Mouse (Mus musculus) MEL (cell line): ENCODE measurements around the gene Zfp607b. TPM values are rescaled to one million over a fixed set of nuclear protein-coding genes. Genes with fewer than 3 reads are reported as not detected.

Source experiments
- DNase-seq: peaks from one replicate; pipeline ENCODE4 v3.0.0; 2011; ENCODE audit warnings: low read depth, low spot score
- H3K27ac ChIP-seq: 2 replicates; pipeline ENCODE4 v1.5.1; 2012; ENCODE audit warnings: low read depth, mild to moderate bottlenecking, control low read depth, low read length, moderate library complexity; ENCODE audit not compliant: control insufficient read depth
- H3K27me3 ChIP-seq, 2 experiments: fragments of 150-350 bp in 1 of 2; sonication (generic) in 1 of 2; 2 replicates each; pipeline ENCODE4 v1.6.1; 2012; ENCODE audit warnings: low read length in 2 of 2, mild to moderate bottlenecking in 2 of 2, improper control_type of control experiment in 1 of 2, moderate library complexity in 1 of 2; ENCODE audit not compliant: insufficient read depth in 2 of 2, control insufficient read depth in 1 of 2
- H3K36me3 ChIP-seq, 2 experiments: 2 replicates each; pipeline ENCODE4 v1.6.1; 2012 to 2014; ENCODE audit warnings: low read length in 2 of 2, improper control_type of control experiment in 1 of 2, inconsistent platforms in 1 of 2, mild to moderate bottlenecking in 1 of 2; ENCODE audit not compliant: insufficient read depth in 2 of 2, control insufficient read depth in 1 of 2
- H3K4me1 ChIP-seq, 2 experiments: fragments of 150-350 bp in 1 of 2; sonication (generic) in 1 of 2; 2 replicates each; pipeline ENCODE4 v1.6.1; 2012; ENCODE audit warnings: low read length in 2 of 2, improper control_type of control experiment in 1 of 2, mild to moderate bottlenecking in 1 of 2; ENCODE audit not compliant: insufficient read depth in 2 of 2, control insufficient read depth in 1 of 2
- H3K4me3 ChIP-seq, 2 experiments: fragments of 150-350 bp in 1 of 2; sonication (generic) in 1 of 2; 2 replicates each; pipeline ENCODE4 v1.5.1; 2012; ENCODE audit warnings: low read depth in 2 of 2, low read length in 2 of 2, mild to moderate bottlenecking in 2 of 2, moderate library complexity in 2 of 2, control low read depth in 1 of 2, improper control_type of control experiment in 1 of 2; ENCODE audit not compliant: control insufficient read depth in 1 of 2, insufficient read depth in 1 of 2
- H3K79me2 ChIP-seq: 2 replicates; pipeline ENCODE4 v1.6.1; 2012; ENCODE audit warnings: mild to moderate bottlenecking, low read length, moderate library complexity; ENCODE audit not compliant: control insufficient read depth, poor library complexity, insufficient read depth
- H3K9ac ChIP-seq: 2 replicates; pipeline ENCODE4 v1.6.1; 2012; ENCODE audit warnings: low read depth, mild to moderate bottlenecking, control low read depth, low read length, moderate library complexity; ENCODE audit not compliant: control insufficient read depth, poor library complexity, severe bottlenecking
- H3K9me3 ChIP-seq: fragments of 150-350 bp; sonication (generic); replicated peaks from 2 replicates; pipeline ENCODE4 v1.6.1; 2012; ENCODE audit warnings: mild to moderate bottlenecking, low read length, improper control_type of control experiment, moderate library complexity; ENCODE audit not compliant: insufficient read depth
- BHLHE40 ChIP-seq: IDR thresholded peaks from 2 replicates; pipeline ENCODE4 v1.6.1; 2012; ENCODE audit warnings: low read depth, mild to moderate bottlenecking, inconsistent platforms, low read length, improper control_type of control experiment, borderline replicate concordance
- CHD1 ChIP-seq: IDR thresholded peaks from 2 replicates; pipeline ENCODE4 v1.6.1; 2012; ENCODE audit warnings: low read depth, mild to moderate bottlenecking, inconsistent platforms, low read length, improper control_type of control experiment
- CHD2 ChIP-seq: IDR thresholded peaks from 2 replicates; pipeline ENCODE4 v1.6.1; 2011; ENCODE audit warnings: low read length, improper control_type of control experiment
- E2F4 ChIP-seq: IDR thresholded peaks from 2 replicates; pipeline ENCODE4 v1.6.1; 2011; ENCODE audit warnings: low read depth, low read length, improper control_type of control experiment, borderline replicate concordance
- GATA1 ChIP-seq: IDR thresholded peaks from 2 replicates; pipeline ENCODE4 v1.6.1; 2011; ENCODE audit warnings: low read depth, low read length, improper control_type of control experiment
- JUND ChIP-seq: IDR thresholded peaks from 2 replicates; pipeline ENCODE4 v1.6.1; 2011; ENCODE audit warnings: low read depth, mild to moderate bottlenecking, improper control_type of control experiment, low read length
- KAT2A ChIP-seq: conservative IDR thresholded peaks from 2 replicates; pipeline ENCODE4 v1.6.1; 2012; ENCODE audit warnings: low read depth, low read length, improper control_type of control experiment, inconsistent platforms
- MAFK ChIP-seq: IDR thresholded peaks from 2 replicates; pipeline ENCODE4 v1.6.1; 2011; ENCODE audit warnings: low read depth, mild to moderate bottlenecking, low read length, improper control_type of control experiment, borderline replicate concordance
- MEF2A ChIP-seq: IDR thresholded peaks from 2 replicates; pipeline ENCODE4 v1.6.1; 2014; ENCODE audit warnings: low read depth, mild to moderate bottlenecking, inconsistent platforms, low read length, improper control_type of control experiment; ENCODE audit not compliant: poor library complexity, insufficient replicate concordance, severe bottlenecking; ENCODE audit errors: extremely low read depth
- MXI1 ChIP-seq: IDR thresholded peaks from 2 replicates; pipeline ENCODE4 v1.6.1; 2011; ENCODE audit warnings: mild to moderate bottlenecking, low read depth, low read length, improper control_type of control experiment
- MYB ChIP-seq: IDR thresholded peaks from 2 replicates; pipeline ENCODE4 v1.6.1; 2011; ENCODE audit warnings: mild to moderate bottlenecking, low read depth, low read length, improper control_type of control experiment
- POLR2A ChIP-seq, 2 experiments: IDR thresholded peaks; 2 replicates each; pipeline ENCODE4 v1.6.1; 2011 to 2012; ENCODE audit warnings: low read length in 2 of 2, mild to moderate bottlenecking in 2 of 2, control low read depth in 1 of 2, improper control_type of control experiment in 1 of 2, low read depth in 1 of 2, moderate library complexity in 1 of 2; ENCODE audit not compliant: control insufficient read depth in 1 of 2, insufficient read depth in 1 of 2, poor library complexity in 1 of 2
- POLR2AphosphoS2 ChIP-seq: IDR thresholded peaks from 2 replicates; pipeline ENCODE4 v1.6.1; 2011; ENCODE audit warnings: low read length, improper control_type of control experiment
- POLR2AphosphoS5 ChIP-seq: IDR thresholded peaks from 2 replicates; pipeline ENCODE4 v1.6.1; 2012; ENCODE audit warnings: low read depth, borderline replicate concordance, mild to moderate bottlenecking, inconsistent platforms, low read length, moderate library complexity, mixed read lengths
- RCOR1 ChIP-seq: IDR thresholded peaks from 2 replicates; pipeline ENCODE4 v1.6.1; 2012; ENCODE audit warnings: low read depth, mild to moderate bottlenecking, inconsistent platforms, low read length, improper control_type of control experiment
- SMC3 ChIP-seq: IDR thresholded peaks from 2 replicates; pipeline ENCODE4 v1.6.1; 2011; ENCODE audit warnings: low read depth, low read length, improper control_type of control experiment
- TCF12 ChIP-seq: IDR thresholded peaks from 2 replicates; pipeline ENCODE4 v1.6.1; 2014; ENCODE audit warnings: low read depth, mild to moderate bottlenecking, inconsistent platforms, low read length, improper control_type of control experiment, moderate library complexity
- ZKSCAN1 ChIP-seq: IDR thresholded peaks from 2 replicates; pipeline ENCODE4 v1.6.1; 2012; ENCODE audit warnings: low read depth, mild to moderate bottlenecking, inconsistent platforms, low read length, improper control_type of control experiment, moderate library complexity
- ZMIZ1 ChIP-seq: IDR thresholded peaks from 2 replicates; pipeline ENCODE4 v1.6.1; 2012; ENCODE audit warnings: low read depth, mild to moderate bottlenecking, inconsistent platforms, low read length, improper control_type of control experiment, moderate library complexity
- polyA plus RNA-seq, 2 experiments: library from polyadenylated mRNA; stranded (reverse) in 1 of 2; unstranded in 1 of 2; fragments of >175 nt in 1 of 2; fragments of >200 nt in 1 of 2; gene quantifications; 2 replicates each; pipeline versions ENCODE4 v1.2.1 to v1.2.4; 2012; ENCODE audit warnings: low replicate concordance in 2 of 2, low read depth in 1 of 2; ENCODE audit not compliant: insufficient read length in 2 of 2, insufficient read depth in 1 of 2, missing spikeins in 1 of 2
- total RNA-seq: library from RNA; depleted of rRNA; stranded (reverse); fragments of 300-350 nt; gene quantifications from 2 replicates; pipeline ENCODE4 v1.2.3, GENCODE M21; 2012

Zfp607b gene
- total and polyA plus RNA-seq, 3 experiments = 1.6 to 2.3 TPM; not detected in 1

DNA sequence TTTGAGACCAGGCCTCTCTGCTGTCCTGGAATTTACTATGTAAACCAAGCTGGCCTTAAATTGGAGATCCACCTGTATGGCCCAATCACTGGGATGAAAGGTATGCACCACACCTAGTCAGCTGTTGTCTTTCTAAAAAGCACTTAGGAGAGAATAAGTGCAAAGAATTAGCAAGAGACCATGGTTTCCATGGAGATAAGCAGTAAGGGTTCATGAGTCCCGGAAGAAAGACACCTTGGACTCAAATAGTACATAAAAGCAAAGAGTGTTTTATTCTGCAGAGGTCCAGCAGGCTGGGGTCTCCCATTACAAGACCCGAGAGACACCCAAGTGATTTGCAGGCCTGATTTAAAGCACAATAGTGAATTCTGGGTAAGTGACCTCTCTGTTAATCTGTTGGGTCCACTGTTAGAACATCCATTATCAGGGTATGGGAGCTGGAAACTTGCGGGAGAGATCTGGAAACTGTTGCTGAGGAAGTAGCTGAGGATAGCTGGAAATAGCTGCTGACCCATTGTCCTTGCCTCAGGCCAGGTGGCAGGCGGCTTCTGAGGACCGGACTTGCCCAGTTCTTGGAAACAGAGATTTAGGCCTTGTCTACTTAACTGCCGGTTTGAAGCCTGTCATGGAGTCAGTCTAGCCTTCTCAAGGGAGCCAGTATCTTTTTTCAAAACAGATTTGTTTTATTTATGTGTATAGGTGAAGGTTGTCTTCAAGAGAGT, 41.7 kb upstream of the Zfp607b start:
- H3K79me2 ChIP-seq = no peaks in the 10 kb centered on the region
- H3K4me3 ChIP-seq = no peak overlapping the region
- TF ChIP-seq SMC3 = no peak
- no peak for TF ChIP-seq JUND
- no peak for TF ChIP-seq MEF2A
- TF ChIP-seq MYB = no peak
- TF ChIP-seq CHD1 = no peak
- TF ChIP-seq BHLHE40 = no peak
- no peak for TF ChIP-seq ZMIZ1
- no peak for TF ChIP-seq POLR2AphosphoS2
- TF ChIP-seq POLR2AphosphoS5 = no peak
- TF ChIP-seq RCOR1 = no peak
- no peak for TF ChIP-seq ZKSCAN1
- TF ChIP-seq KAT2A = no peak
- no peak for TF ChIP-seq TCF12
- no peak for TF ChIP-seq GATA1
- no peak for DNase-seq
- no peaks in the 10 kb centered on the region for H3K27me3 ChIP-seq
- H3K36me3 ChIP-seq = no peaks in the 10 kb centered on the region
- no peak overlapping the region for H3K9ac ChIP-seq
- H3K9me3 ChIP-seq = no peaks in the 10 kb centered on the region
- H3K4me1 ChIP-seq = peaks cover 0 to 6% of the 10 kb centered on the region in 2 experiments; a peak in 1 of 4 replicates
- H3K27ac ChIP-seq = no peak overlapping the region

DNA sequence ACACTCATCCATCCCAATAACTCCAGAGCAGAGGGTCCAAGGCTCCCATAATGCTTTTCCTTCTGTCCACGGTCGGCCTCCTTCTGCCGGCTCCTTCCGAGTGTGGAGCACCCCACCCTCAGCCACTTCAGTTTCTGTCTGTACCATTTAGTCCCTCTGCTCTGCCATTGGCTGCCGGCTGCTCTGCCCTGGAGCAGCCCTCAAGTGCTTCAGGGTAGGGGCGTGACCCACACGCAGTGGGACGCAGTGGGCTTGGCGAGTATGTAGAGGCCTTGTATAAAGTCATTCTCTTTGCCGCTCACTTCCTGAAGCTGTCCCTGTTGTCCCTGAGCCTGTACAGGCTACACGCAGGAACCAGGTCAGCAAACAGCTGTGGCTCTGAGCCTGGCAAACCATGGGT, 39.4 kb upstream of the Zfp607b start:
- Histone ChIP-seq H3K27me3 (no peaks in the 10 kb centered on the region), H3K27ac (no peak overlapping the region), H3K36me3 (no peaks in the 10 kb centered on the region), H3K4me1 (peaks cover 0 to 6% of the 10 kb centered on the region in 2 experiments; a peak in 1 of 4 replicates), H3K4me3 (no peak overlapping the region), H3K9ac (no peak overlapping the region), H3K79me2 (no peaks in the 10 kb centered on the region), H3K9me3 (no peaks in the 10 kb centered on the region)
- no peak for TF ChIP-seq E2F4
- no peak for TF ChIP-seq POLR2A (IDR thresholded peaks at IDR 0.05; ENCODE audit: control insufficient read depth in 1 of 2, insufficient read depth in 1 of 2, low read depth in 1 of 2, low read length in 2 of 2, poor library complexity in 1 of 2)
- TF ChIP-seq CHD2 = no peak
- TF ChIP-seq ZKSCAN1 = no peak
- TF ChIP-seq MXI1 = no peak
- TF ChIP-seq BHLHE40 = no peak
- no peak for TF ChIP-seq SMC3
- no peak for TF ChIP-seq MAFK
- no peak for TF ChIP-seq MEF2A
- no peak for DNase-seq
